In the genomic region with DNA sequence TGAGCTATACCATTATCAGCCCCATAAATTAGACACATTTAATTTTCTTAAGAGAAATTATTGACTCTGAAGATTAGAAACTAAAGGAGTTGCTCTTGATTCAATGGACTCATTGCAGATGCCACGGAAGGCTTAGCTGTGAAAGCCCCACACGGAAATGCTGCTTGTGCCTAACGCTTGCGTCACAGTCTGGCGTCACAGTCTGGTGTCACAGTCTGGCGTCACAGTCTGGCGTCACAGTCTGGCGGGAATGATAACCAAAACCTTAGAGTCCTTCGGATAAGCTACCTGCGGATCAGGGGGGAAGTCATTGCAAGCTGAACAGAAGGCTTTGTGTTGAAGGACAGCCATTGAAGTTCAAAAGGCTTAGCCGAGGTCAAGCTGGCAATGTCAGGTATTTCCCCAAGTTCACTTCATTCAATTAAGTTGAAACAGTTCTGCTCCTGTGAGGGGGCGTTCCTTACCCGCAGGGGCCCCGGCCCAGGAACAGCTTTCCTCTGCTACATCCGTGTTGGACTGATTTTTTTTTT, we compare ENCODE assay signal across 20 mouse cellular contexts.
DNase-seq lines count a peak whose midpoint lies in the region; ATAC-seq and TF ChIP-seq lines count a peak whose summit lies in the region.
"Had no signal": no experiment of that assay in that cellular context is flagged by ENCODE, and none has a peak within 500 bp of the region (broad histone marks: within the 10 kb centered on the region; RNA-seq: fewer than 3 reads in every experiment).

No protein-coding gene starts in this region.

- no peaks in the 10 kb centered on the region for H3K9me3 ChIP-seq in ES-E14 (ENCODE audit: control insufficient read depth, insufficient read depth, low read depth, low read length)
- H3K9me3 ChIP-seq in embryonic facial prominence, embryonic 10.5 days = no peaks in the 10 kb centered on the region
- no peaks in the 10 kb centered on the region for H3K9me3 ChIP-seq in limb, embryonic 11.5 days (ENCODE audit: control insufficient read depth, low read length)
- H3K9me3 ChIP-seq: heart, embryonic 12.5 days; hindbrain, embryonic 12.5 days had no signal

- H3K27ac ChIP-seq in ES-E14 (ENCODE audit: insufficient read depth, low read depth, low read length, poor library complexity, severe bottlenecking) = no peak overlapping the region
- peak overlapping the region; percentile 75 for H3K27ac ChIP-seq in embryonic facial prominence, embryonic 10.5 days (replicated peaks)
- no peak overlapping the region for H3K27ac ChIP-seq in limb, embryonic 11.5 days (replicated peaks; ENCODE audit: low read depth, low read length)
- H3K27ac ChIP-seq: hindbrain, embryonic 12.5 days had no signal

- in situ Hi-C loops in ES-E14 (cut with MboI; ENCODE audit: low sequenced_read_pairs in 2 of 2, unreplicated experiment in 2 of 2) = no loop called here

- H3K27me3 ChIP-seq in embryonic facial prominence, embryonic 10.5 days (replicated peaks; ENCODE audit: low read depth, poor library complexity, severe bottlenecking) = no peaks in the 10 kb centered on the region
- H3K27me3 ChIP-seq in limb, embryonic 11.5 days (ENCODE audit: control insufficient read depth, insufficient read depth, low read length) = no peaks in the 10 kb centered on the region
- H3K27me3 ChIP-seq: heart, embryonic 12.5 days; hindbrain, embryonic 12.5 days had no signal

- peak; percentile 41 for DNase-seq in embryo, embryonic 10 days (ENCODE audit: low spot score)
- no peak for DNase-seq in embryo, embryonic 9.5 days (ENCODE audit: extremely low spot score)
- peak; percentile 31 for DNase-seq in ES-E14 (ENCODE audit: low read depth, low spot score)
- peak; percentile 67 for DNase-seq in embryonic facial prominence, embryonic 10.5 days (ENCODE audit: low spot score)
- DNase-seq in limb, embryonic 11.5 days (ENCODE audit: low spot score) = peak; percentile 52
- no peak for DNase-seq in right cerebral cortex, postnatal 25 days
- DNase-seq in thymus, postnatal 4 days = no peak
- no peak for DNase-seq in ovary, postnatal 14 days (ENCODE audit: low spot score)
- DNase-seq: adrenal gland, postnatal 14 days; cerebellum, adult 11 months; cerebellum, adult 9-11 months; heart, postnatal 10 days; kidney, adult 11 months; layer of hippocampus, adult 9-11 months; left cerebral cortex, postnatal 4 days; lung, postnatal 4 days; right cerebral cortex, adult 18-20 months had no signal

- H3K4me3 ChIP-seq in ES-E14 (ENCODE audit: insufficient read depth in 1 of 2, low read depth in 1 of 2, low read length in 2 of 2, poor library complexity in 1 of 2, severe bottlenecking in 1 of 2) = no peak overlapping the region
- no peak overlapping the region for H3K4me3 ChIP-seq in embryonic facial prominence, embryonic 10.5 days
- H3K4me3 ChIP-seq in limb, embryonic 11.5 days (ENCODE audit: low read depth, low read length) = no peak overlapping the region
- H3K4me3 ChIP-seq: heart, embryonic 12.5 days; hindbrain, embryonic 12.5 days had no signal

- ATAC-seq in limb, embryonic 11.5 days (ENCODE audit: insufficient number of reproducible peaks, low FRiP score, low TSS enrichment, low read depth) = no peak

- H3K4me1 ChIP-seq in ES-E14 (ENCODE audit: control insufficient read depth in 2 of 2, insufficient read depth in 2 of 2, low read length in 2 of 2, poor library complexity in 1 of 2) = peaks cover 0 to 2% of the 10 kb centered on the region in 2 experiments; a peak in 1 of 4 replicates
- peaks cover 32% of the 10 kb centered on the region for H3K4me1 ChIP-seq in embryonic facial prominence, embryonic 10.5 days
- no peaks in the 10 kb centered on the region for H3K4me1 ChIP-seq in limb, embryonic 11.5 days (ENCODE audit: control insufficient read depth, insufficient read depth, low read length)
- H3K4me1 ChIP-seq: heart, embryonic 12.5 days; hindbrain, embryonic 12.5 days had no signal

- no peaks in the 10 kb centered on the region for H3K36me3 ChIP-seq in ES-E14 (ENCODE audit: control insufficient read depth, insufficient read depth, low read length, poor library complexity, severe bottlenecking)
- no peaks in the 10 kb centered on the region for H3K36me3 ChIP-seq in embryonic facial prominence, embryonic 10.5 days (replicated peaks)
- H3K36me3 ChIP-seq in limb, embryonic 11.5 days (ENCODE audit: control insufficient read depth, insufficient read depth, low read length) = no peaks in the 10 kb centered on the region
- H3K36me3 ChIP-seq: heart, embryonic 12.5 days; hindbrain, embryonic 12.5 days had no signal

- no peak overlapping the region for H3K4me2 ChIP-seq in limb, embryonic 11.5 days (ENCODE audit: low read depth, severe bottlenecking)
- H3K4me2 ChIP-seq: heart, embryonic 12.5 days; hindbrain, embryonic 12.5 days; midbrain, embryonic 11.5 days had no signal

- WGBS in embryonic facial prominence, embryonic 10.5 days = 43% methylated on average over 15 of the region's 15 CpGs
- 48% methylated on average over 15 of the region's 15 CpGs for WGBS in limb, embryonic 11.5 days

- H3K9ac ChIP-seq in ES-E14 (ENCODE audit: insufficient read depth, low read depth, low read length, poor library complexity, severe bottlenecking) = no peak overlapping the region
- H3K9ac ChIP-seq in limb, embryonic 11.5 days (ENCODE audit: low read length) = no peak overlapping the region
- H3K9ac ChIP-seq: heart, embryonic 12.5 days; hindbrain, embryonic 12.5 days had no signal

TF ChIP-seq in ES-E14, 5 proteins besides CTCF, POLR2A, EP300 and RAD21:
- TF ChIP-seq MAFK (IDR thresholded peaks at IDR 0.05; ENCODE audit: insufficient read depth, low read depth, low read length) = no peak
- TF ChIP-seq HCFC1 (IDR thresholded peaks at IDR 0.05; ENCODE audit: borderline replicate concordance, insufficient read depth, low read length) = no peak
- TF ChIP-seq ZNF384 (IDR thresholded peaks at IDR 0.05; ENCODE audit: low read depth, low read length) = no peak
- TF ChIP-seq ZC3H11A (IDR thresholded peaks at IDR 0.05; ENCODE audit: borderline replicate concordance, low read depth, low read length) = no peak
- no peak for TF ChIP-seq CHD2 (IDR thresholded peaks at IDR 0.05; ENCODE audit: low read depth, low read length)

Comparison
In these comparisons a context has a peak if more than half of its experiments do, and no peak if none do; other contexts are left out.
1. DNase-seq: peak in embryo, embryonic 10 days (single experiment), ES-E14 (single experiment), embryonic facial prominence, embryonic 10.5 days (single experiment) and limb, embryonic 11.5 days (single experiment); none in embryo, embryonic 9.5 days (single experiment), right cerebral cortex, postnatal 25 days (single experiment), thymus, postnatal 4 days (single experiment) and ovary, postnatal 14 days (single experiment).